Mouse (Mus musculus) forebrain, embryonic 11.5 days (tissue): ENCODE results near the gene Elob. TPM values are rescaled to one million over a fixed set of nuclear protein-coding genes. Genes with fewer than 3 reads are reported as not detected.

Source experiments
- ATAC-seq: fragments of 200-750 bp; cut with Nextera tagmentation; replicated peaks from 2 replicates; pipeline ENCODE4 v1.8.0; 2017; ENCODE audit warnings: moderate TSS enrichment; ENCODE audit not compliant: low FRiP score
- DNase-seq: peaks from one replicate; pipeline ENCODE4 v3.0.0-alpha.2; 2017; ENCODE audit warnings: low spot score
- H3K27ac ChIP-seq: fragments of 300-500 bp; sonication (generic); 2 replicates; pipeline ENCODE4 v1.5.1; 2014; ENCODE audit warnings: low read depth, low read length
- H3K27me3 ChIP-seq: fragments of 300-500 bp; sonication (generic); 2 replicates; pipeline ENCODE4 v1.6.1; 2014; ENCODE audit warnings: mild to moderate bottlenecking, low read length, mixed read lengths; ENCODE audit not compliant: control insufficient read depth, insufficient read depth
- H3K36me3 ChIP-seq: fragments of 300-500 bp; sonication (generic); 2 replicates; pipeline ENCODE4 v1.6.1; 2014; ENCODE audit warnings: mild to moderate bottlenecking, low read length, moderate library complexity, mixed read lengths; ENCODE audit not compliant: control insufficient read depth, insufficient read depth
- H3K4me1 ChIP-seq: fragments of 300-500 bp; sonication (generic); replicated peaks from 2 replicates; pipeline ENCODE4 v1.6.1; 2014; ENCODE audit warnings: low read length, mixed read lengths; ENCODE audit not compliant: control insufficient read depth, insufficient read depth
- H3K4me2 ChIP-seq: fragments of 300-500 bp; sonication (generic); 2 replicates; pipeline ENCODE4 v1.6.1; 2014; ENCODE audit warnings: low read depth, mild to moderate bottlenecking, low read length, moderate library complexity, mixed read lengths; ENCODE audit not compliant: severe bottlenecking
- H3K4me3 ChIP-seq: fragments of 300-500 bp; sonication (generic); 2 replicates; pipeline ENCODE4 v1.5.1; 2014; ENCODE audit warnings: low read depth, low read length
- H3K9ac ChIP-seq: fragments of 300-500 bp; sonication (generic); 2 replicates; pipeline ENCODE4 v1.6.1; 2014; ENCODE audit warnings: low read length
- H3K9me3 ChIP-seq: fragments of 300-500 bp; sonication (generic); 2 replicates; pipeline ENCODE4 v1.6.1; 2016; ENCODE audit warnings: low read length, mixed read lengths; ENCODE audit not compliant: control insufficient read depth
- WGBS: fragments of 180-500 bp; shearing (Covaris S2); extraction: QIAGEN DNeasy Blood & Tissue Kit; methylation state at CpG from one replicate; pipeline ENCODE4 v1.1.7; 2014; 5-methylcytosine and 5-hydroxymethylcytosine counted together
- microRNA-seq: library from miRNA; unstranded; fragments of <30 nt; microRNA quantifications from one replicate; pipeline ENCODE4, GENCODE M21; 2016; ENCODE audit not compliant: insufficient number of aligned reads
- polyA plus RNA-seq: library from polyadenylated mRNA; unstranded; fragments of >200 nt; fragmentation: Nextera tagmentation; extraction: Ambion mirVana; gene quantifications from 2 replicates; pipeline ENCODE4 v1.2.1, GENCODE M21; 2014

Gene Elob
- polyA plus RNA-seq, 1 experiment from 2014 or later = 1,041 TPM

DNA sequence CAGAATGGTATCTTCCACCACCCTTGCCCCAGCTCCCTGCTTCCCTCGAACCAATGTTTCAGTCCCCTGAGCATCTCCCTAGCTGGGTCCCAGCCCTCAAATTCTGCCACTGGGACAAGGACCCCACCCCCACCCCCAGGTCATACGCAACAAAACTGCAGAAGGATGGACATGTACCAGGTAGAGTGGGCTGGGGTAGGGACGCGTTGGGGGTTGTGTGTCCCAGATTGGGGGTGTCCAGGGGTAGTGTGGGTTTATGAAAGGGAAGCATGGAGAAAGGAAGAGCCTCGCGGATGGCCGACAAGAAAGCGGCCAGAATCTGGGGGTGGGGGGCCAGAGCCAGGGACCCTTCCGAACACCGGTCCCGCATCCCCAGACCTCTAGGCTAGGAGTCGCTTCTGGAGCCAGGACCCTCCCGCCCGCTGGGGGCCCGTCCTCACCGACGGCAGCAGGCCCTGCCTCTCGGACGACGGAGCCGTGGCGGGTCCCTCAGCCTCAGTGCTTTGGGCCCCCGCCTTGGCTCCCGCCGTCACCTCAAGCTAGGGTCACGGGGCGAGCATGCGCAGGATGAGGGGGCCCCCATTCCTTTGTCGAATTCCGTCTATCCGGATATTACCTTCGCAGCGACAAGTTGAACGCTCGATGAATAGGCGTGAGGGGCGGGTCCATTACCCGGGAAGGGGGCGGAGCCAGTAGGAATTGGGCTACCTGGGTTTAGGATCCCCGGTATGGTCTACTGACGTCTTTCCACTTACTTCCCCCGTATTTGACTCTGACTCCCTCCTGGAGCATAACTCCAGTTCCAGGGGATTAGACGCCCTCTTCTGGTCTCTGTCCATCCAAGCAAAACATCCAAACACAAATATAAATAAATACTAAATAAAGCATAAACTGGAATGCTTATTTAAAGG, 43.1 kb downstream of the Elob start, which contains the start of gene Flywch2:
Gene Flywch2 (minus strand): TSS at position 521 of the 911 bp plus-strand sequence.
- DNase-seq (peak; percentile 83), ATAC-seq (peak; percentile 73)
- Histone ChIP-seq H3K27ac (0 out of 2 replicates have a peak within 1 kb of the TSS, but pooled peaks have one; percentile 12), H3K4me3 (peak within 1 kb of the TSS; percentile 40), H3K9ac (peak within 1 kb of the TSS; percentile 51), H3K4me2 (peak within 1 kb of the TSS; percentile 58), H3K36me3 (no peaks in the 10 kb centered on the region), H3K4me1 (peaks cover 6% of the 10 kb centered on the region; the same call in 1 of the 2 replicates), H3K27me3 (no peaks in the 10 kb centered on the region), H3K9me3 (no peaks in the 10 kb centered on the region)
- 2% methylated on average over 43 of the region's 43 CpGs for WGBS

- 0 out of 2 replicates have a peak, but pooled peaks cover 2% of the 10 kb centered on the region for H3K4me1 ChIP-seq
- no peak for DNase-seq
- H3K9me3 ChIP-seq = no peaks in the 10 kb centered on the region
- H3K4me3 ChIP-seq = no peak overlapping the region
- no peak for ATAC-seq
- H3K27me3 ChIP-seq = no peaks in the 10 kb centered on the region
- no peak overlapping the region for H3K9ac ChIP-seq
- H3K36me3 ChIP-seq = no peaks in the 10 kb centered on the region
- no peak overlapping the region for H3K27ac ChIP-seq
- no peak overlapping the region for H3K4me2 ChIP-seq
These were observed 45.6 kb downstream of the Elob start for GRCm38 (mm10) chr17:23783352-23783751.

- Histone ChIP-seq H3K27me3 (no peaks in the 10 kb centered on the region), H3K36me3 (no peaks in the 10 kb centered on the region), H3K4me2 (no peak overlapping the region), H3K27ac (no peak overlapping the region), H3K4me1 (no peaks in the 10 kb centered on the region), H3K9ac (no peak overlapping the region), H3K4me3 (no peak overlapping the region), H3K9me3 (no peaks in the 10 kb centered on the region)
- 61% methylated on average over 2 of the region's 2 CpGs for WGBS
- ATAC-seq (no peak), DNase-seq (no peak)
These were observed 50.5 kb downstream of the Elob start for GRCm38 (mm10) chr17:23778447-23778846.

DNA sequence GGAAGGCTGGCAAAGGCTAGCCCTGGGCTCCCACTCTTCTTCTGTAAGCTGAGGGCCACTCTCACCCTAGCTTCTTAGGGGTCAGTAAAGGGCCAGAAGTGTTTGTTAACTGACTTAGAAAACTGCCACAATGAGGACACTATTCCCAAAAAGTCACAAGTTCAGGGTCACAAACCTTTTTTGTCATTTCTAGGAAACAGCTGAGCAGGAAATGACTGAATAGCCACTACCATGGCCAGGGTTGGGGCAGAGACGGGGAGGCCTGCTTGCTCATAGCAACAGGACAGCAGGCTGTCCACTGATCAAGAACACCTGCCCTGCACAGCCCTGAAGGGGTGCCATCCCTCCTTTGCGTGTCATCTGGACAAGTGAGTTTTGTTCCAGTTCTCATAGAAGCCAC, 51.8 kb downstream of the Elob start:
- Histone ChIP-seq H3K9me3 (no peaks in the 10 kb centered on the region), H3K27me3 (no peaks in the 10 kb centered on the region), H3K27ac (no peak overlapping the region), H3K4me3 (no peak overlapping the region), H3K36me3 (no peaks in the 10 kb centered on the region), H3K4me2 (no peak overlapping the region), H3K4me1 (no peaks in the 10 kb centered on the region), H3K9ac (no peak overlapping the region)
- ATAC-seq (no peak), DNase-seq (no peak)
- WGBS = 81% methylated on average over 2 of the region's 2 CpGs

- no peak for ATAC-seq
- 79% methylated on average over 10 of the region's 10 CpGs for WGBS
- no peak overlapping the region for H3K4me2 ChIP-seq
- DNase-seq = no peak
- H3K27me3 ChIP-seq = no peaks in the 10 kb centered on the region
- no peak overlapping the region for H3K9ac ChIP-seq
- H3K9me3 ChIP-seq = no peaks in the 10 kb centered on the region
- H3K4me1 ChIP-seq = no peaks in the 10 kb centered on the region
- no peak overlapping the region for H3K27ac ChIP-seq
- no peak overlapping the region for H3K4me3 ChIP-seq
- H3K36me3 ChIP-seq = no peaks in the 10 kb centered on the region
These were observed 52.7 kb downstream of the Elob start for GRCm38 (mm10) chr17:23776216-23776615.

Small RNA genes lying within 50 kb of the gene (microRNA-seq; reads per million reads assigned to microRNA genes)
- gene Mir5125 = not detected

Other genes with a start within 250 kb of the Elob start
- gene Zfp13, start 229.6 kb downstream of the Elob start, polyA plus RNA-seq = 19.2 and 20.5 TPM in 2 replicates
- gene Zscan10, start 228.3 kb downstream of the Elob start, polyA plus RNA-seq = 0.16 and 0.27 TPM in 2 replicates
- 0.41 and 1.0 TPM in 2 replicates for gene Mmp25, start 183.9 kb downstream of the Elob start, polyA plus RNA-seq
- 0.35 and 0.53 TPM in 2 replicates for gene Bicdl2, start 168.6 kb downstream of the Elob start, polyA plus RNA-seq
- gene Hcfc1r1, start 155.5 kb downstream of the Elob start, polyA plus RNA-seq = 38.3 and 40.3 TPM in 2 replicates
- gene Thoc6, start 155.3 kb downstream of the Elob start, polyA plus RNA-seq = 54.0 and 56.6 TPM in 2 replicates
- gene Tnfrsf12a, start 151.7 kb downstream of the Elob start, polyA plus RNA-seq = 2.5 and 2.7 TPM in 2 replicates
- 8.7 and 9.7 TPM in 2 replicates for gene Cldn6, start 149.9 kb downstream of the Elob start, polyA plus RNA-seq
- 4.8 and 6.6 TPM in 2 replicates for gene Cldn9, start 145.1 kb downstream of the Elob start, polyA plus RNA-seq
- gene 1520401A03Rik, start 106.4 kb downstream of the Elob start, polyA plus RNA-seq = not detected in 2 replicates
- 61.3 and 62.9 TPM in 2 replicates for gene Pkmyt1, start 102.8 kb downstream of the Elob start, polyA plus RNA-seq
- gene Paqr4, start 88.3 kb downstream of the Elob start, polyA plus RNA-seq = 26.5 and 28.8 TPM in 2 replicates
- gene Kremen2, start 83.3 kb downstream of the Elob start, polyA plus RNA-seq = 2.2 and 2.6 TPM in 2 replicates
- gene Flywch1, start 57.5 kb downstream of the Elob start, polyA plus RNA-seq = 167 and 174 TPM in 2 replicates
- 22.0 and 28.7 TPM in 2 replicates for gene Flywch2, start 43.1 kb downstream of the Elob start, polyA plus RNA-seq
- 541 and 559 TPM in 2 replicates for gene Srrm2, start 38.6 kb downstream of the Elob start, polyA plus RNA-seq
- not detected in 2 replicates for gene Prss33, start 6.9 kb upstream of the Elob start, polyA plus RNA-seq
- gene Prss32, start 14.7 kb upstream of the Elob start, polyA plus RNA-seq = not detected in 2 replicates
- gene Prss41, start 15.0 kb upstream of the Elob start, polyA plus RNA-seq = 2.1 and 2.6 TPM in 2 replicates
- not detected in 2 replicates for gene Prss21, start 38.9 kb upstream of the Elob start, polyA plus RNA-seq
- gene Dcpp1, start 51.7 kb upstream of the Elob start, polyA plus RNA-seq = not detected in 2 replicates
- not detected in 2 replicates for gene Dcpp2, start 51.7 kb upstream of the Elob start, polyA plus RNA-seq
- not detected in 2 replicates for gene Dcpp3, start 88.3 kb upstream of the Elob start, polyA plus RNA-seq
- gene Sbp, start 112.5 kb upstream of the Elob start, polyA plus RNA-seq = not detected in 2 replicates
- gene Sbpl, start 126.1 kb upstream of the Elob start, polyA plus RNA-seq = not detected in 2 replicates
- not detected in 2 replicates for gene Prss30, start 151.4 kb upstream of the Elob start, polyA plus RNA-seq
- not detected in 2 replicates for gene Prss22, start 169.0 kb upstream of the Elob start, polyA plus RNA-seq
- 0.15 TPM in 1 of 2 replicates, not detected in the other for gene Prss27, start 209.0 kb upstream of the Elob start, polyA plus RNA-seq
- 82.8 and 85.0 TPM in 2 replicates for gene Kctd5, start 244.3 kb upstream of the Elob start, polyA plus RNA-seq